Mouse (Mus musculus): ENCODE measurements at regions not wholly inside any gene's neighbourhood (a gene's known extent, or its start where the extent isn't known, plus 50 kb on each side); places are given as distances from the start of the nearest gene placed in this dataset.

- no peak for TF ChIP-seq CTCF (conservative IDR thresholded peaks at IDR 0.05 in 1 of 2, IDR thresholded peaks at IDR 0.05 in 1 of 2; ENCODE audit: low read depth in 2 of 2, low read length in 2 of 2)
- TF ChIP-seq SIN3A (IDR thresholded peaks at IDR 0.05; ENCODE audit: low read length), result no peak
- no peak for TF ChIP-seq RCOR1 (conservative IDR thresholded peaks at IDR 0.05; ENCODE audit: low read depth, low read length)
These were observed 262.8 kb upstream of the Smlr1 start for GRCm38 (mm10) chr10:25798881-25799280.
